ENCODE assay signal across 44 mouse cellular contexts in the genomic region with DNA sequence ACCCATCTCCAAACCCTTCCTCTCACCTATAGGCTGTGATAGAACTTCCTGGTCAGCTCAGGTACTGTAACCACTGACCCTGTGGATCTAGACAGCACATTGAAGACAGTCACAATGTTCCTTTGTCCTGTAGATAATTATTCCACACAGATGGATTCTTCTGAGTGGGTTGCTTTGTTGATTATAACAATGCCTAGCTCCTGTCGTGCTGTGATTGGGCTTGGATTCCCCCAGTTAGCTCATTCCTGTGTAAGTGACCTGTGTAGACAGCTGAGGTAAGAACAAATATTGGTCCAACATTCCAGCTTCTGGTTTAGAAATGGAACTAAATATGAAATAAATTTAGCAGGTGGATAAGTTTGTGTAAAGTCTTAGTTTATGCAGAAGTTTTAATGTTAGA. TPM values are rescaled to one million over a fixed set of nuclear protein-coding genes. Genes with fewer than 3 reads are reported as not detected.
"Had no signal": no experiment of that assay in that cellular context is flagged by ENCODE, and none has a peak within 500 bp of the region (broad histone marks: within the 10 kb centered on the region; RNA-seq: fewer than 3 reads in every experiment).

No protein-coding gene starts in this region.

- H3K27ac ChIP-seq: heart, embryonic 15.5 days; hindbrain, embryonic 13.5 days; hindbrain, embryonic 15.5 days; hindbrain, postnatal 0 days; kidney, embryonic 15.5 days; kidney, postnatal 0 days; limb, embryonic 13.5 days; limb, embryonic 15.5 days; liver, embryonic 12.5 days had no signal

- H3K4me2 ChIP-seq: heart, embryonic 11.5 days; heart, embryonic 13.5 days; heart, embryonic 15.5 days; hindbrain, embryonic 13.5 days; hindbrain, embryonic 15.5 days; kidney, embryonic 15.5 days; limb, embryonic 13.5 days; limb, embryonic 15.5 days; liver, embryonic 12.5 days had no signal

- H3K4me3 ChIP-seq: heart, embryonic 13.5 days; heart, embryonic 15.5 days; hindbrain, embryonic 13.5 days; hindbrain, embryonic 15.5 days; kidney, embryonic 15.5 days; limb, embryonic 13.5 days; limb, embryonic 15.5 days; liver, embryonic 12.5 days had no signal

- ATAC-seq: hindbrain, postnatal 0 days; intestine, embryonic 16.5 days; liver, embryonic 12.5 days had no signal

- DNase-seq: gastrocnemius, postnatal 14 days; gastrocnemius, postnatal 36 days; heart, adult 18-20 months; heart, postnatal 14 days; heart, postnatal 36 days; kidney, adult 11 months; kidney, adult 2 months; kidney, adult 9 months; kidney, postnatal 14 days; kidney, postnatal 36 days; layer of hippocampus, adult 9-11 months; layer of hippocampus, postnatal 36 days; left cerebral cortex, postnatal 4 days had no signal

- H3K27me3 ChIP-seq: heart, embryonic 13.5 days; heart, embryonic 15.5 days; hindbrain, embryonic 13.5 days; hindbrain, embryonic 15.5 days; kidney, embryonic 15.5 days; limb, embryonic 13.5 days; limb, embryonic 15.5 days; liver, embryonic 12.5 days had no signal

- H3K4me1 ChIP-seq: liver, embryonic 12.5 days had no signal

- H3K36me3 ChIP-seq: hindbrain, embryonic 13.5 days; hindbrain, embryonic 15.5 days; limb, embryonic 13.5 days; limb, embryonic 15.5 days; liver, embryonic 12.5 days had no signal

- H3K9ac ChIP-seq: heart, embryonic 13.5 days; heart, embryonic 15.5 days; hindbrain, embryonic 13.5 days; hindbrain, embryonic 15.5 days; kidney, embryonic 15.5 days; limb, embryonic 13.5 days; limb, embryonic 15.5 days; liver, embryonic 12.5 days had no signal

- H3K9me3 ChIP-seq: heart, embryonic 13.5 days; heart, embryonic 15.5 days; hindbrain, embryonic 13.5 days; hindbrain, embryonic 15.5 days; kidney, embryonic 15.5 days; limb, embryonic 13.5 days; limb, embryonic 15.5 days; liver, embryonic 12.5 days had no signal

RNA-seq across cellular contexts. Expression of gene Gm11096, which starts 44.1 kb away (rescaled TPM):
- total RNA-seq: gastrocnemius, adult 18-20 months; gastrocnemius, adult 8-10 months; gastrocnemius, postnatal 14 days; gastrocnemius, postnatal 36 days; heart, adult 18-20 months; heart, adult 8-10 months; heart, postnatal 14 days; heart, postnatal 36 days; hematopoietic stem cell, adult 5-6 weeks; hindbrain, postnatal 0 days; layer of hippocampus, adult 18-20 months; layer of hippocampus, adult 8-10 months; layer of hippocampus, postnatal 14 days; layer of hippocampus, postnatal 36 days; left cerebral cortex, adult 18-20 months; left cerebral cortex, adult 8-10 months; left cerebral cortex, postnatal 10 days; left cerebral cortex, postnatal 25 days; left cerebral cortex, postnatal 4 days; liver, adult 2 months had no signal
- polyA plus RNA-seq: frontal cortex, adult 2 months; gonadal fat pad, adult 2 months; heart, embryonic 11.5 days; heart, embryonic 13.5 days; heart, embryonic 15.5 days; heart, postnatal 0 days; hindbrain, embryonic 11.5 days; hindbrain, embryonic 13.5 days; hindbrain, embryonic 15.5 days; hindbrain, postnatal 0 days; intestine, embryonic 14.5 days; intestine, embryonic 16.5 days; kidney, adult 2 months; kidney, embryonic 15.5 days; kidney, postnatal 0 days; large intestine, adult 2 months; limb, embryonic 11.5 days; limb, embryonic 13.5 days; limb, embryonic 15.5 days; liver, adult 2 months; liver, embryonic 12.5 days had no signal
